Mouse (Mus musculus): ENCODE measurements around the gene Ube2e1. TPM values are rescaled to one million over a fixed set of nuclear protein-coding genes. Genes with fewer than 3 reads are reported as not detected.

Gene Ube2e1
- polyA plus RNA-seq, 1 experiment from 2014 or later: 79.6 TPM

DNA sequence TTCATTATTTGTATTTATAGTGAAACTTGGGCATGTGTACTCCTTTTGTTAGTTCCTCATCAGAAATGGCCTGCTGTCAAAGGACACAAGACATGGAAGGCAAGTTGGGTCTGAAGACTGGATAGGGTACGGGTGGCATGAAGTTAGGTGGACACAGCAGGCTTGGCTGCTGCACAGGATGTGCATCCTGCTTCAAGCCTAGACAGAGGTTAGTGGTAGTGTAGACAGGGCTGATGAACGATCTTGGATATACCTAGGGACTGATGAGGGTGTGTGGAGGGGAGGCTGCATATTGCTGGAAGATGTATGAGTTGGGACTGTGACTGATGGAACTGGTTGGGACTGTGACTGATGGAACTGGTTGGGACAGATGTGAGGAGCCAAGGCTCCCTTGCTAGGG, 32.8 kb downstream of the Ube2e1 start:
- DNase-seq (ENCODE audit: low spot score): no peak
- ATAC-seq (ENCODE audit: low FRiP score): no peak
- no peak overlapping the region for H3K9ac ChIP-seq
- no peaks in the 10 kb centered on the region for H3K9me3 ChIP-seq (ENCODE audit: control insufficient read depth, low read length)
- no peak overlapping the region for H3K4me2 ChIP-seq (replicated peaks)
- H3K36me3 ChIP-seq (replicated peaks; ENCODE audit: control insufficient read depth, insufficient read depth): no peaks in the 10 kb centered on the region
- no peaks in the 10 kb centered on the region for H3K27me3 ChIP-seq (ENCODE audit: control insufficient read depth, insufficient read depth, low read length)
- H3K27ac ChIP-seq: no peak overlapping the region
- H3K4me1 ChIP-seq (replicated peaks; ENCODE audit: control insufficient read depth, insufficient read depth, low read length): no peaks in the 10 kb centered on the region
- no peak overlapping the region for H3K4me3 ChIP-seq (replicated peaks; ENCODE audit: low read length)
- WGBS: 93% methylated on average over 2 of the region's 2 CpGs

DNA sequence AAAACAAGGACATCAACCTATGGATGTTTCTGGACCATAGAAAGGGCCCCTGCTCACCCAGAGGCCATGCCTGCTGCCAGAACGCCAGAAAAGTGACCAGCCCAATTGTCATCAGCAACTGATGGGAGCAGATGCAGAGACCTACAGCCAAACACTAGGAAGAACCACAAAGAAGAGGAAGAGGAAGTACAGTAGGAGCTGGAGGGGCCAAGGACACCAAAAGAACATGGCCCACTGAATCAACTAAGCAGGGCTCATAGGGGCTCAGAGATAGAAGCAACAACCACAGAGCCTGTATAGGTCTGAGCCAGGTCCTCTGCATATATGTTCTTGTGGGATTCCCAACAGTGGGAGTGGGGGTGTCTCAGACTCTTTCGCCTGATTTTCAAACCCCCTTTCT, 34.2 kb downstream of the Ube2e1 start:
- no peak overlapping the region for H3K27ac ChIP-seq
- ATAC-seq (ENCODE audit: low FRiP score) (no peak), DNase-seq (ENCODE audit: low spot score) (no peak)
- no peaks in the 10 kb centered on the region for H3K9me3 ChIP-seq (ENCODE audit: control insufficient read depth, low read length)
- H3K4me2 ChIP-seq (replicated peaks): no peak overlapping the region
- H3K27me3 ChIP-seq (ENCODE audit: control insufficient read depth, insufficient read depth, low read length): no peaks in the 10 kb centered on the region
- 88% methylated on average over 2 of the region's 2 CpGs for WGBS
- no peak overlapping the region for H3K9ac ChIP-seq
- H3K4me3 ChIP-seq (replicated peaks; ENCODE audit: low read length): no peak overlapping the region
- no peaks in the 10 kb centered on the region for H3K36me3 ChIP-seq (replicated peaks; ENCODE audit: control insufficient read depth, insufficient read depth)
- H3K4me1 ChIP-seq (replicated peaks; ENCODE audit: control insufficient read depth, insufficient read depth, low read length): no peaks in the 10 kb centered on the region

DNA sequence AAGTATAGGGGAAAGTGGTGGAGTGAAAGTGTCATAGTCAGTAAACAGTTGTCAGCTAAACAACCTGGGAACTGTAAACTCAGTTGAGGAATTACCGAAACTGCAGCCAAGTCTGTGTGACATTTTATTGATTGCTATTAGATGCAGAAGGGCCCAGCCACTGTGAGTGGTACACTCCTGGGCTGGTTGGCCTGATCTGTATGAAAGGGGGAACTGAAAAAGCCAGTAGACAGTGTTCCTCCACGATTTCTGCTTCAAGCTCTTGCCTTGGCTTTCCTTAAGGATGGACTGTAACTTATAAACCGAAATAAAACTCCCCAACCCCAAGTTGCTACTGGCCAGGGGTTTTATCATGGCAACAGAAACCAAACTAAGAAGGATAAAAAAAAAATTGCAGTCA, 39.1 kb downstream of the Ube2e1 start:
- H3K9ac ChIP-seq: no peak overlapping the region
- no peak overlapping the region for H3K27ac ChIP-seq
- H3K4me2 ChIP-seq (replicated peaks): no peak overlapping the region
- DNase-seq (ENCODE audit: low spot score): no peak
- H3K4me3 ChIP-seq (replicated peaks; ENCODE audit: low read length): no peak overlapping the region
- no peaks in the 10 kb centered on the region for H3K36me3 ChIP-seq (replicated peaks; ENCODE audit: control insufficient read depth, insufficient read depth)
- H3K27me3 ChIP-seq (ENCODE audit: control insufficient read depth, insufficient read depth, low read length): no peaks in the 10 kb centered on the region
- ATAC-seq (ENCODE audit: low FRiP score): no peak
- WGBS: 88% methylated on average over 3 of the region's 3 CpGs
- H3K4me1 ChIP-seq (replicated peaks; ENCODE audit: control insufficient read depth, insufficient read depth, low read length): no peaks in the 10 kb centered on the region
- no peaks in the 10 kb centered on the region for H3K9me3 ChIP-seq (ENCODE audit: control insufficient read depth, low read length)

DNA sequence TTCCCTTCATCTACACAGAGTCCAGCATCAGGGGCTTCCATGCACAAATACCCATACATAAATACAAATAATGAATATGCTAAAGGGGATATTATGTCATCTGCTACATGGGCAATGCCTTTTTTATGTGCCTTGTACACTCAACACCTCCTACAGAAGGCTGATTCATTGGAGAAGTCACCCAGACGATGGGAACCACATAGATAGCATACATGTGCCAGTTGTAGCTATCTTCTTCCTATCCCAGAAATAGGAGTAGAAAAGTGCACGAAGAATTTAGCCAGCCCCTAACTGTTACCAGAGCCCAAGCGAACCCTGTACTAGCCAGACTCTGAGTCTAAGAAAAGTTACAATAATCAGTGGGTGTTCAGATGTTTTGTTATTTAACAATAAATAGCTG, 39.5 kb downstream of the Ube2e1 start:
- Histone ChIP-seq H3K4me2 (replicated peaks) (no peak overlapping the region), H3K4me1 (replicated peaks; ENCODE audit: control insufficient read depth, insufficient read depth, low read length) (no peaks in the 10 kb centered on the region), H3K9ac (no peak overlapping the region), H3K36me3 (replicated peaks; ENCODE audit: control insufficient read depth, insufficient read depth) (no peaks in the 10 kb centered on the region), H3K9me3 (ENCODE audit: control insufficient read depth, low read length) (no peaks in the 10 kb centered on the region), H3K4me3 (replicated peaks; ENCODE audit: low read length) (no peak overlapping the region), H3K27me3 (ENCODE audit: control insufficient read depth, insufficient read depth, low read length) (no peaks in the 10 kb centered on the region), H3K27ac (no peak overlapping the region)
- 90% methylated on average over 3 of the region's 3 CpGs for WGBS
- no peak; the same call in 1 of the 2 replicates for ATAC-seq (ENCODE audit: low FRiP score)
- no peak for DNase-seq (ENCODE audit: low spot score)

DNA sequence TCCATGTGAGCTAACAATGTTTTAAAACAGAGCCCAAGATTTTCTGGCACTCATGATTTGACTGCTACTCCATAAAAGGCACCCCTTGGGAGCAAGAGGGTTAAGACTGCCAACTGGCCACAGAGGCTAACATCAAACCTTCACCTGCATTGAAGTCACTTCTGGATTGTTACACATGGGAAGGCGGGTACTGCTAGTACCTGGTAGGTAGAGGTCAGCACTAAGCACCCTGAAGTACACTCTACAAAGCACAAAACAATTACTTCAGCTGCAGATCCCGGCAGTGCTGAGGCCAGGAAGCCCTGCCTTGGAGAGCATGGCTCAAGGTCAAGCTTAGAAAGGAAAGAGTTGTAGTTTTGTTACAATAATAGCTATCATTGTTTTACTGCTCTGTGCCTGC, 44.3 kb downstream of the Ube2e1 start:
- Histone ChIP-seq H3K4me1 (replicated peaks; ENCODE audit: control insufficient read depth, insufficient read depth, low read length) (no peaks in the 10 kb centered on the region), H3K27me3 (ENCODE audit: control insufficient read depth, insufficient read depth, low read length) (no peaks in the 10 kb centered on the region), H3K36me3 (replicated peaks; ENCODE audit: control insufficient read depth, insufficient read depth) (peaks cover 14% of the 10 kb centered on the region; the same call in 1 of the 2 replicates), H3K27ac (no peak overlapping the region), H3K9ac (no peak overlapping the region), H3K9me3 (ENCODE audit: control insufficient read depth, low read length) (no peaks in the 10 kb centered on the region), H3K4me3 (replicated peaks; ENCODE audit: low read length) (no peak overlapping the region), H3K4me2 (replicated peaks) (no peak overlapping the region)
- 86% methylated on average over 2 of the region's 2 CpGs for WGBS
- no peak for DNase-seq (ENCODE audit: low spot score)
- no peak for ATAC-seq (ENCODE audit: low FRiP score)

DNA sequence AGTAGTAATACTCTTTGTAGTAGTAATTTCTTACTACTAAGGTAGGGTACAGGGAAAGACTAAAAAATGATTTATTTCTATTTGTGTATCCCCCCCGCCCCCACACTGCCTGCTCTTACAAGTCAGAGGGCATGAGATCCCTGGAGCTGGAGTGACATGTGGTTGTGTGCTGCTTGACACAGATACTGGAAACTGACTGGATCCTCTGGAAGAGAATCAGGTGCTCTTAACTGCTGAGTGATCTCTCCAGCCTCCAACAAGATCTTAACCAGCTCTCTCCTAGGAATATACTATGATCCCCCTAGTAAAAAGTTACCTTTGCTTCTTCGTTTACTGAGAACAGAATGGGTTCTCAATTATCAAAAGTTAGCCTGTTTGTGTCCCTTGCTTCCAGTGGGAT, 45.2 kb downstream of the Ube2e1 start:
- Histone ChIP-seq H3K9me3 (ENCODE audit: control insufficient read depth, low read length) (no peaks in the 10 kb centered on the region), H3K36me3 (replicated peaks; ENCODE audit: control insufficient read depth, insufficient read depth) (peaks cover 17% of the 10 kb centered on the region; the same call in 1 of the 2 replicates), H3K27me3 (ENCODE audit: control insufficient read depth, insufficient read depth, low read length) (no peaks in the 10 kb centered on the region), H3K9ac (no peak overlapping the region), H3K4me2 (replicated peaks) (no peak overlapping the region), H3K4me1 (replicated peaks; ENCODE audit: control insufficient read depth, insufficient read depth, low read length) (no peaks in the 10 kb centered on the region), H3K4me3 (replicated peaks; ENCODE audit: low read length) (no peak overlapping the region), H3K27ac (no peak overlapping the region)
- ATAC-seq (ENCODE audit: low FRiP score) (no peak), DNase-seq (ENCODE audit: low spot score) (no peak)
- WGBS: 95% methylated on average over 2 of the region's 2 CpGs

DNA sequence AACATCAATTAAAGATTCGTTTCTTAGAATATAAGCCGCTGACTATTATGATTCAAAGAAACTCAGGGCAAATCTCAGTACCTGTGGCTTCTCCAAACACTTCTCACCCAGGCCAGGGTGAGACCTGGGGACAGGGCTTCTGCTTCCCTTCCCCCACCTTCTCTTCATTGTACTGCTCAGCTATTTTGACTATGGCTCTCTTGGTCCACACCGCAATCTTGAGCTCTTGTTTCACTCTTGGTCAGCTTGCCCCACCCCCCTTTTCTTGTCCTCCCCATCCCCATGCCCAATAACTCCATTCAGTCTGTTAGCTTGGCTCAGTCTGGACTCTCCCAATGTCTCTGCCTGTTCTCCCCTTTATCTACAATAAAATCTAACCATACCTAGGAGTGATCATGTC, 46.2 kb downstream of the Ube2e1 start:
- no peaks in the 10 kb centered on the region for H3K27me3 ChIP-seq (ENCODE audit: control insufficient read depth, insufficient read depth, low read length)
- 86% methylated on average over 3 of the region's 3 CpGs for WGBS
- no peak overlapping the region for H3K27ac ChIP-seq
- H3K4me1 ChIP-seq (replicated peaks; ENCODE audit: control insufficient read depth, insufficient read depth, low read length): no peaks in the 10 kb centered on the region
- H3K9me3 ChIP-seq (ENCODE audit: control insufficient read depth, low read length): no peaks in the 10 kb centered on the region
- H3K4me2 ChIP-seq (replicated peaks): no peak overlapping the region
- no peak for DNase-seq (ENCODE audit: low spot score)
- H3K9ac ChIP-seq: no peak overlapping the region
- H3K4me3 ChIP-seq (replicated peaks; ENCODE audit: low read length): no peak overlapping the region
- no peak for ATAC-seq (ENCODE audit: low FRiP score)
- H3K36me3 ChIP-seq (replicated peaks; ENCODE audit: control insufficient read depth, insufficient read depth): peaks cover 24% of the 10 kb centered on the region; the same call in 1 of the 2 replicates

DNA sequence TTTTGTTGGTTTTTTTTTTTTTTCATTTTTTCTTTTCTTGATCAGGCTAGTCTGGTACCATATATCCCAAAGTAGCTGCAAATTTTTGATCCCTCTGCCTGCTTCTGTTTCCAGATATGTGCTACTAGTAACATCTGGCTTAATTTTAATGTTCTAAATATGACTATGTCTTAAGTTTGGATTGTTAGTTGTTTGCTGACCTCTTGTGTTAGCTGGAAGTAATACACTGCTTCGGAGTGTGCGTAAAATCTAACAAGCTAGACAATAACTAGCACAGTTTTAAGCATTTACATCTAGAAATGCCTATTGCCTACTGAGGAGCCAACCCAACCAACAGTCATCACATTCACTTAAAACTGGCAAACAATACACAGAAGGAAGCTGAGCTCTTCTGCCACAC, 47.1 kb downstream of the Ube2e1 start:
- no peaks in the 10 kb centered on the region for H3K4me1 ChIP-seq (replicated peaks; ENCODE audit: control insufficient read depth, insufficient read depth, low read length)
- WGBS: 84% methylated on average over 2 of the region's 2 CpGs
- peak; percentile 53 for DNase-seq (ENCODE audit: low spot score)
- no peak overlapping the region for H3K4me3 ChIP-seq (replicated peaks; ENCODE audit: low read length)
- no peak overlapping the region for H3K9ac ChIP-seq
- ATAC-seq (ENCODE audit: low FRiP score): no peak
- H3K36me3 ChIP-seq (replicated peaks; ENCODE audit: control insufficient read depth, insufficient read depth): peaks cover 30% of the 10 kb centered on the region
- H3K9me3 ChIP-seq (ENCODE audit: control insufficient read depth, low read length): no peaks in the 10 kb centered on the region
- no peak overlapping the region for H3K27ac ChIP-seq
- H3K27me3 ChIP-seq (ENCODE audit: control insufficient read depth, insufficient read depth, low read length): no peaks in the 10 kb centered on the region
- no peak overlapping the region for H3K4me2 ChIP-seq (replicated peaks)

DNA sequence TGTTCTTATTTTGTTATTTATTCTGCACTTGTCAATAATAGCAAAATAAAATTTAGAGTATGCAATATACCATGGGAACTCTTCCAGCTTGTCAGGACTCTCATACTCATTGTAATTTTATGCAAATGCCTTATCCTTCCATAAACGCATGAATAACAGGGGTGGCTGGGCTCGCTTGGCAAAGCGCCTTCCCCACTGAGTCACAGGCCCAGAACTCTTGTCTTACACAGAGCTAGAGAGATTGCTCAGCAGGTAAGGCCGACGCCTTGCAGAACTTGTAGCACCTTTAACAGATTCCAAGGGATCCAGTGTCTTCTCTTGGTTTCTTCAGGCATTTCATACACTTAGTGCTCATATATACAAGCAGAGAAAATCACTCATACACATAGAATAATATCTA, 51.3 kb downstream of the Ube2e1 start:
- 74% methylated on average over 5 of the region's 5 CpGs for WGBS
- H3K27me3 ChIP-seq (ENCODE audit: control insufficient read depth, insufficient read depth, low read length): no peaks in the 10 kb centered on the region
- H3K9ac ChIP-seq: no peak overlapping the region
- H3K9me3 ChIP-seq (ENCODE audit: control insufficient read depth, low read length): no peaks in the 10 kb centered on the region
- no peak for ATAC-seq (ENCODE audit: low FRiP score)
- peaks cover 60% of the 10 kb centered on the region for H3K36me3 ChIP-seq (replicated peaks; ENCODE audit: control insufficient read depth, insufficient read depth)
- H3K27ac ChIP-seq: no peak overlapping the region
- DNase-seq (ENCODE audit: low spot score): no peak
- H3K4me3 ChIP-seq (replicated peaks; ENCODE audit: low read length): no peak overlapping the region
- H3K4me1 ChIP-seq (replicated peaks; ENCODE audit: control insufficient read depth, insufficient read depth, low read length): no peaks in the 10 kb centered on the region
- H3K4me2 ChIP-seq (replicated peaks): no peak overlapping the region

DNA sequence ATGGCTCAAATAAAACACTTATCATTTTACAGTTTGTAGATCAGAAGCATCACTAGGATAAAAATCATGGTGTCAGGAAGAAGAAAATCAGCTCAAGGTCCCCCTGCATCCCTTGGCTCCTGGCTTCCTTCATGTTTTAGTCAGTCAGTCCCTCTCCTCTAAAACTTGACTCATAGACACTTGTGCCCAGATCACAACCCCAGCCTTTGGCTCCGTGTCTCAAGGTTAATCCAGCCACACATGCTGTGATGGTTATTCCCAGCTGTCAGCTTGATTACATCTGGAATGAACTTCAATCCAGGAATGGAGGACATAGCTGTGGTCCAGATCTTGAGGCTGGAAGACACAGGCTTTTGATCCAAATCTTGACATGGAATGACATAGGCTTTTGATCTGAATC, 57.1 kb downstream of the Ube2e1 start:
- Histone ChIP-seq H3K9me3 (ENCODE audit: control insufficient read depth, low read length) (no peaks in the 10 kb centered on the region), H3K27ac (no peak overlapping the region), H3K27me3 (ENCODE audit: control insufficient read depth, insufficient read depth, low read length) (no peaks in the 10 kb centered on the region), H3K4me1 (replicated peaks; ENCODE audit: control insufficient read depth, insufficient read depth, low read length) (peaks cover 13% of the 10 kb centered on the region; the same call in 1 of the 2 replicates), H3K9ac (no peak overlapping the region), H3K4me3 (replicated peaks; ENCODE audit: low read length) (no peak overlapping the region), H3K36me3 (replicated peaks; ENCODE audit: control insufficient read depth, insufficient read depth) (peaks cover 30% of the 10 kb centered on the region), H3K4me2 (replicated peaks) (no peak overlapping the region)
- 81% methylated on average over 1 of the region's 1 CpGs for WGBS
- no peak for DNase-seq (ENCODE audit: low spot score)
- no peak for ATAC-seq (ENCODE audit: low FRiP score)
